Comparison of ENCODE assay signal across 8 mouse cellular contexts in the genomic region with DNA sequence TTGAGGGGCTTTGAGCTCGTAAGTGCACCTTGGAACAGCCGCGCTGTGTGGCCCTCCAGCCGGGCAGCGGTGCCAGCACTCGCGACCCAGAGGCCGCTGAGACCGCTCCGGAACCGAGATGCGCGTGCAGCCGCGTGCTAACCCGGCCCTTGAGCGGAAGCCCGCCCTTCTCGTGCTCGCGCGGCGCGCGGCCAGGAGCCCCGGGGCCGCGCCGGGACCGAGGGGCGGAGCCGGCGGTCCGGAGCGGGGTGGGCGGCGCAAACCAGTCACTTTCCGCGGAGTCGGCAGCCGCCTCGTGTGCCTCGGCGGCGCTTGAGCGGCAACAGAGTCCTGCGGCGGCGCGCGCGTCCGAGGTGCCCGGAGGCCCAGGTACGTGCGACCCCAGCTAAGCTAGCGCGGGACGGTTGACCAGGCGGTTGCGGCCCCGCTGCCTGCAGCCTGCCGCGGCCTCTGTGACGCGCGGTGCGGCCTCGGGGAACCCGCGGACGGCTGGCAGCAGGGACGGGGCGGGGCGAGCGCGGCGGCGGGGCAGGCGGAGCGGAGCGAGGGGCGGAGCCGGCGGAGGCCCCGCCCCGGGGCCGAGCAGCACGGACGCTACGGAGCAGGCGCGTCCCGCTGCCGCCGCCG. TPM values are rescaled to one million over a fixed set of nuclear protein-coding genes. Genes with fewer than 3 reads are reported as not detected.
DNase-seq lines count a peak whose midpoint lies in the region; ATAC-seq and TF ChIP-seq lines count a peak whose summit lies in the region.

A gene (plus strand): TSS at position 269 of the 627 bp plus-strand sequence.

- WGBS in heart, embryonic 11.5 days (ENCODE audit: insufficient replicate concordance) = under 1% methylated on average over 75 of the region's 97 CpGs
- 0% methylated on average over 71 of the region's 97 CpGs for WGBS in kidney, embryonic 16.5 days
- whole genome bisulfite sequencing in liver, adult 2 months = under 1% methylated on average over 75 of the region's 97 CpGs

- H3K9me3 ChIP-seq in heart, embryonic 11.5 days (replicated peaks; ENCODE audit: control insufficient read depth, low read length) = no peaks in the 10 kb centered on the region
- H3K9me3 ChIP-seq in kidney, embryonic 16.5 days (ENCODE audit: low read length) = no peaks in the 10 kb centered on the region

- peak within 1 kb of the TSS; percentile 98 for H3K27ac ChIP-seq in heart, embryonic 11.5 days (ENCODE audit: low read depth, low read length)
- peak within 1 kb of the TSS; percentile 98 for H3K27ac ChIP-seq in kidney, embryonic 16.5 days (ENCODE audit: low read length)
- H3K27ac ChIP-seq in liver, adult 2 months (replicated peaks; ENCODE audit: insufficient read depth, low read depth, low read length) = peak within 1 kb of the TSS; percentile 99

- H3K79me2 ChIP-seq in liver, adult 2 months (ENCODE audit: control insufficient read depth, insufficient read depth, low read length) = peaks cover 29% of the 10 kb centered on the region
- peaks cover 37% of the 10 kb centered on the region for H3K79me2 ChIP-seq in myocyte (ENCODE audit: control insufficient read depth, insufficient read depth)

- H3K36me3 ChIP-seq in heart, embryonic 11.5 days (ENCODE audit: control insufficient read depth, insufficient read depth, low read length) = no peaks in the 10 kb centered on the region; the same call in 1 of the 2 replicates
- H3K36me3 ChIP-seq in kidney, embryonic 16.5 days (ENCODE audit: insufficient read depth, low read length) = 0 out of 2 replicates have a peak, but pooled peaks cover 2% of the 10 kb centered on the region
- 0 out of 2 replicates have a peak, but pooled peaks cover 2% of the 10 kb centered on the region for H3K36me3 ChIP-seq in liver, adult 2 months (ENCODE audit: control insufficient read depth, insufficient read depth, low read length)
- H3K36me3 ChIP-seq in myocyte (ENCODE audit: control insufficient read depth, insufficient read depth) = no peaks in the 10 kb centered on the region
- H3K36me3 ChIP-seq in splenic B cell, adult 2 months (ENCODE audit: control insufficient read depth, insufficient read depth, low read length, poor library complexity, severe bottlenecking) = no peaks in the 10 kb centered on the region

- peak; percentile 85 for ATAC-seq in erythroblast, adult 5-6 weeks (replicated peaks; ENCODE audit: low FRiP score, poor library complexity, severe bottlenecking)
- peak; percentile 94 for ATAC-seq in heart, embryonic 11.5 days (replicated peaks; ENCODE audit: insufficient number of reproducible peaks, low FRiP score, low TSS enrichment)
- peak; percentile 96 for ATAC-seq in kidney, embryonic 16.5 days (ENCODE audit: low FRiP score, low TSS enrichment)

- H3ac ChIP-seq in myocyte (ENCODE audit: control insufficient read depth, insufficient read length) = peak within 1 kb of the TSS; percentile 91

- H3K4me3 ChIP-seq in heart, embryonic 11.5 days (ENCODE audit: low read depth, low read length) = peak within 1 kb of the TSS; percentile 83
- peak within 1 kb of the TSS; percentile 93 for H3K4me3 ChIP-seq in kidney, embryonic 16.5 days (ENCODE audit: low read length)
- H3K4me3 ChIP-seq in liver, adult 2 months (ENCODE audit: insufficient read depth, low read depth, low read length) = peak within 1 kb of the TSS; percentile 99
- peak within 1 kb of the TSS; percentile 42 for H3K4me3 ChIP-seq in myocyte

- peak within 1 kb of the TSS; percentile 80 for H3K4me2 ChIP-seq in heart, embryonic 11.5 days
- H3K4me2 ChIP-seq in kidney, embryonic 16.5 days (replicated peaks; ENCODE audit: low read depth, low read length) = peak within 1 kb of the TSS; percentile 97
- peak within 1 kb of the TSS; percentile 98 for H3K4me2 ChIP-seq in myocyte (ENCODE audit: low read depth)

- TF ChIP-seq CTCF in liver, adult 2 months (IDR thresholded peaks at IDR 0.05; ENCODE audit: low read depth, low read length) = no peak

- H3K27me3 ChIP-seq in heart, embryonic 11.5 days (ENCODE audit: control insufficient read depth, insufficient read depth, low read length) = no peaks in the 10 kb centered on the region
- H3K27me3 ChIP-seq in kidney, embryonic 16.5 days (ENCODE audit: insufficient read depth, low read length) = no peaks in the 10 kb centered on the region
- no peaks in the 10 kb centered on the region for H3K27me3 ChIP-seq in liver, adult 2 months (ENCODE audit: control insufficient read depth, insufficient read depth, low read length)
- H3K27me3 ChIP-seq in myocyte (ENCODE audit: control insufficient read depth, insufficient read depth, insufficient read length) = no peaks in the 10 kb centered on the region
- no peaks in the 10 kb centered on the region for H3K27me3 ChIP-seq in splenic B cell, adult 2 months (ENCODE audit: control insufficient read depth, insufficient read depth, low read length, poor library complexity, severe bottlenecking)

- TF ChIP-seq POLR2A in liver, adult 2 months (IDR thresholded peaks at IDR 0.05; ENCODE audit: extremely low read depth, insufficient read depth, low read length) = peak; percentile 51; the same call in 1 of the 2 replicates
- peak; percentile 76 for TF ChIP-seq POLR2A in myocyte (IDR thresholded peaks at IDR 0.05; ENCODE audit: insufficient read length, low read depth)

- H3K9ac ChIP-seq in heart, embryonic 11.5 days (ENCODE audit: low read depth, low read length) = peak within 1 kb of the TSS; percentile 73
- H3K9ac ChIP-seq in kidney, embryonic 16.5 days (replicated peaks; ENCODE audit: low read length) = peak within 1 kb of the TSS; percentile 92
- peak within 1 kb of the TSS; percentile 100 for H3K9ac ChIP-seq in liver, adult 2 months (ENCODE audit: low read depth, low read length)

- peaks cover 18% of the 10 kb centered on the region for H3K4me1 ChIP-seq in heart, embryonic 11.5 days (ENCODE audit: control insufficient read depth, insufficient read depth, low read length)
- H3K4me1 ChIP-seq in kidney, embryonic 16.5 days (ENCODE audit: insufficient read depth, low read length) = peaks cover 35% of the 10 kb centered on the region
- peaks cover 18% of the 10 kb centered on the region for H3K4me1 ChIP-seq in liver, adult 2 months (ENCODE audit: control insufficient read depth, insufficient read depth, low read length)

- DNase-seq in B cell, adult 2 months = peak; percentile 93
- DNase-seq in brain, adult 2 months (ENCODE audit: low read depth, low spot score) = peak; percentile 96
- peak; percentile 64 for DNase-seq in liver, adult 2 months (ENCODE audit: extremely low read depth, low read depth, low spot score)
- DNase-seq in splenic B cell, adult 2 months (ENCODE audit: low read depth, low spot score) = peak; percentile 92

TF ChIP-seq in myocyte, 11 proteins besides CTCF, POLR2A, EP300 and RAD21:
- TF ChIP-seq MAX (IDR thresholded peaks at IDR 0.05; ENCODE audit: low read depth) (no peak), CEBPB (IDR thresholded peaks at IDR 0.05; ENCODE audit: insufficient read depth, poor library complexity, severe bottlenecking) (no peak), MYOG (IDR thresholded peaks at IDR 0.05; ENCODE audit: control insufficient read depth in 1 of 3, insufficient read depth in 1 of 3, insufficient read length in 2 of 3, low read depth in 2 of 3) (peak in 1 of 3 experiments; percentile 37), REST (IDR thresholded peaks at IDR 0.05; ENCODE audit: insufficient read depth, insufficient read length) (no peak), MYOD1 (IDR thresholded peaks at IDR 0.05; ENCODE audit: control insufficient read depth in 1 of 3, insufficient read length in 2 of 3, low read depth in 2 of 3) (no peak), E2F4 (IDR thresholded peaks at IDR 0.05; ENCODE audit: insufficient read depth) (no peak), SRF (IDR thresholded peaks at IDR 0.05; ENCODE audit: control insufficient read depth, insufficient read length, low read depth) (no peak), POLR2AphosphoS2 (IDR thresholded peaks at IDR 0.05; ENCODE audit: insufficient read length, low read depth) (peak; percentile 73), USF1 (IDR thresholded peaks at IDR 0.05; ENCODE audit: low read depth) (no peak), TCF12 (IDR thresholded peaks at IDR 0.05; ENCODE audit: insufficient read depth, poor library complexity, severe bottlenecking) (no peak), TCF3 (IDR thresholded peaks at IDR 0.05; ENCODE audit: insufficient read length, low read depth) (no peak)

RNA-seq across cellular contexts. Expression of the gene that starts here (rescaled TPM):
- 10.0 and 12.3 TPM in 2 replicates for total RNA-seq in erythroblast, adult 5-6 weeks (2015; ENCODE audit: low replicate concordance)
- total RNA-seq in erythroblast, adult 5-6 weeks (2017; ENCODE audit: low replicate concordance) = 6.6 and 15.5 TPM in 2 replicates
- polyA plus RNA-seq in heart, embryonic 11.5 days (2014; fragmentation: Nextera tagmentation; extraction: Ambion mirVana) = 8.5 and 9.7 TPM in 2 replicates
- polyA plus RNA-seq in kidney, embryonic 16.5 days (2015; fragmentation: Nextera tagmentation; extraction: Ambion mirVana) = 6.3 and 6.4 TPM in 2 replicates
- total RNA-seq in liver, adult 2 months (2014; rRNA removed) = 22.4 and 23.7 TPM in 2 replicates
- polyA plus RNA-seq in liver, adult 2 months (2012; rRNA removed) = 17.3 and 18.0 TPM in 2 replicates
- polyA plus RNA-seq in myocyte (2012; fragmentation: generic; extraction: Trizol) = 10.7 TPM

Comparison
In these comparisons a context has a peak if more than half of its experiments do, and no peak if none do; other contexts are left out.
1. Peak in every context shown above with its lines: DNase-seq, ATAC-seq, H3K4me3 ChIP-seq and H3K27ac ChIP-seq.
2. H3K4me3 ChIP-seq: peak in every context shown above with its lines; median percentile 99 in liver, adult 2 months; 93 in kidney, embryonic 16.5 days; 83 in heart, embryonic 11.5 days; 42 in myocyte.